Mouse (Mus musculus): ENCODE results near the gene Klk1b4.
"Not testable (repeated sequence)": the region's sequence is repeated elsewhere in the genome, so short reads cannot be mapped to it uniquely, and the experiment has no call there.

DNA sequence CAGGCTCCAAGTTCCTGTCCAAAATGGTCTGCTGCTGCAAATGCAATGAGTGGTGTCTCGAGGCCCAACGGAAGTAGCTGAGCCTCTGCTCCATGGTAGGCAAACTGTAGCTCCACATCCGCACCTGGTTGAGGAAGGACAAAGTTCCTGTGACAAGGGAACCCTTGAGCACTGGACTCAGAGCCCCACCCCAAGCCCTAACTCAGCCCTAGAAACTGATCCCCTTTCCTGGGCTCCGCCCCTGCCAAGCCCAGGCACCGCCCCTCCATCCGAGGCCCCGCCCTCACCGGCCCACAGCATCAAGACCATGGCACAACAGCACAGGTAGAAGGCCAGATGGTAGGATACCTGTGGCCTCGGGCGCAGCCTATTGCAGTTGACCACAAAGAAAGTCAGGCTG lies 14.4 kb downstream of the Klk1b4 start:
- not testable (repeated sequence) for TF ChIP-seq CTCF (IDR thresholded peaks at IDR 0.05; ENCODE audit: low read depth); EP300 (optimal IDR thresholded peaks at IDR 0.05)

Data from stomach, postnatal 0 days (tissue).